Mouse (Mus musculus) lung, postnatal 4 days (tissue): Measurements from ENCODE around the gene Srpk3.
"Not testable (repeated sequence)": the region's sequence is repeated elsewhere in the genome, so short reads cannot be mapped to it uniquely, and the experiment has no call there.

Experiments
- DNase-seq, 2 experiments: peaks; one replicate each; pipeline ENCODE4 v3.0.0; 2021

Srpk3 gene

DNA sequence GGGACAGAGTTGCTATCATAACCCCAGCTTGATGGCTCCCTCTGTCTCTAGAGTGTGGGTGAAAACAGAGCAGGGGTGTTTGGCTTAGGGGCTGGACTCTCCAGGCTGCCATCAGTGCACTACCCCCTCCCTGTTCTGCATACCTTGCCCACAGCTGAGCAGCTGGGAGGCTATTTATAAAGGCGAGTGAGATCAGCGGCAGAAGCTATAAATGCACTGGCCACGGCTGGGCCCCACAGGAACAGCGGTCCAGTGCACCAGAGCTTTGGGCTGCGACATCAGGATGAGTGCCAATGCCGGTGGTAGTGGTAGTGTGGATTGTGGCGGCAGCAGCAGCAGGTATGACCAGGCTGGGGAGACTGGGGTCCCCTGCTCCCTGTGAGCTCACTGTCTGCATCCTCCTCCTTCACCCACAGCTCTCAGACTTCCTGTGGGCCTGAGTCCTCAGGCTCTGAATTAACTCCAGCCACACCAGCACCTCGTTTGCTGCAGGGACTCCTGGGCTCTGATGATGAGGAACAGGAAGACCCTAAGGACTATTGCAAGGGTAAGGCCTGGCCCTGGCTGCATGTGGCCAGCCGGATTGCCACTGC is at the start of gene Srpk3:
Srpk3 (plus strand) TSS at position 238 of the 593 bp plus-strand sequence.
- DNase-seq, result peak in 1 of 2 experiments; percentile 42

DNA sequence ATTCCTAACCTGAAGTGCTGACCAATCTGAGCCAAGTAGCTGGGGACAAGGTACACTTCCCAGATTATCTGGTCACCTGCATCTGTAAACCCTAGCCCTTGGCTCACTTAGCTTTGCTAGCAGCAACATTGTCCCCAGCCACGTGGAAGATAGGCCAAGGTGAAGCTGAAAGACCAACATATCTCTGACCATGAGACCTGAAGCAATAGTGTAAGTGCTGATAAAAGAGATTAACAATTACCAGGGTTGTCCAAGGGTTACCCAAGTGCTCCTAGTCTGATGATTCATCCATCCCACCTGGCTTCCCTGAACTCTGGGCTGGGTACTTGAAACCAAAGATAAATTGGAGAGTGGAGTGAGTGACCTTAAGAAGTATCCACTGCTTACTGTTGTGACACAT is 43.3 kb upstream of the Srpk3 start:
- DNase-seq, result no peak

DNA sequence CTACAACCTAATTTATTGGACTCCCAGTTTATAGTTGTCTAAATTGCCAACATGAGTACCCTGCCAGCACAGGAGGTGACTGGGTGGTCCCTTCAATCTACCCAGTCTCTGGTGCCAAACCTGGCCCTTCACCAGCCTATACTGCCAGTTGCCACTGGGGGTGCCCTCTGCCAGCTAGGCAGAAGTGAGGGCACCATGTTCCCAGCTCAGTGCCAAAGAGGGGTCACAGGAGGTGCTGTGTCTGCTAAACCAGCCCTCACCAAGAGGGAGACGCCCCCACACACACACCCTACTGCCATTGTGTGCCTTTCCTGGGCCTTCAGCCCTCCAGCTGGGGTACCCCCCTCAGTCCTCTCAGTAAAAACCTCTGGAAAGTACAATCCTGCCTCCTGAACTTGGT is 36.0 kb upstream of the Srpk3 start:
- DNase-seq, result peak in 1 of 2 experiments; percentile 12

DNA sequence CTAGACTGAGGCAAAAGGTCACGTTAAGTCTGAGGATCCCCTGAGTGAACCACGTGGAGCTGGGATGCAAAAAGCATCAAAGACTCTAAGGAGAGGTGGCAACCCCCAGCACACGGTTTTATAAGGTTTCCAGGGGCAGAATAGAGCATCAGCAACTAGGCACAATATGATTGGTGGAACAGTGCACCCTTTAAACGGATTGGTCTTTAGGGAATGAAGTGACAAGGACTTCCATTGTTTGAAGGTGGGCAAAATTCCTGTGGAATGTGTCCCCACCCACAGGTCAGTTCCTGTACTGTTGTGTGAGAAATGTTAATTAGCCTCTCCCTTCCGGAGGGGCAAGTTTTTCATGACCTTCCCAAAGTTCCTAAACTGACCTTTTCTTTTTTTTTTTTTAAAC is 35.1 kb upstream of the Srpk3 start:
- no peak for DNase-seq

DNA sequence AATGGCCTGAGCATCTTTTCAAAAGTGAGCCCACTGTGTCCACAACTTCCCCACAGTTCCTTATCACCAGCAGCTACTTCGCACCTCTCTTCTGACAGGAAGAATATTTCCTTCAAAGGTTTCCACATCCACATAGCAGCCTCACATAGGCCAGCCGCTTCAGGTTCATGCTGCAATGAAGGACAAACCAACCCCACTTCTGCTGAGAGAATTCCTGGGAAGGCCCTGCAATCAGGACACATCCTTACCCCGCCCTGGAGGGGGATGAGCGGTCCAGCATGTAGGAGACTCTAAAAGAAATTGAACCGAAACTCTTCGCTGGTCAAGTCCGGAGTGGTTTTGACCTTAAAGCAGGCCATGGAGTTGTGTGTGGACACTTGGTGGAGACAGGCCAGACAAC is 34.4 kb upstream of the Srpk3 start:
- not testable (repeated sequence) for DNase-seq

DNA sequence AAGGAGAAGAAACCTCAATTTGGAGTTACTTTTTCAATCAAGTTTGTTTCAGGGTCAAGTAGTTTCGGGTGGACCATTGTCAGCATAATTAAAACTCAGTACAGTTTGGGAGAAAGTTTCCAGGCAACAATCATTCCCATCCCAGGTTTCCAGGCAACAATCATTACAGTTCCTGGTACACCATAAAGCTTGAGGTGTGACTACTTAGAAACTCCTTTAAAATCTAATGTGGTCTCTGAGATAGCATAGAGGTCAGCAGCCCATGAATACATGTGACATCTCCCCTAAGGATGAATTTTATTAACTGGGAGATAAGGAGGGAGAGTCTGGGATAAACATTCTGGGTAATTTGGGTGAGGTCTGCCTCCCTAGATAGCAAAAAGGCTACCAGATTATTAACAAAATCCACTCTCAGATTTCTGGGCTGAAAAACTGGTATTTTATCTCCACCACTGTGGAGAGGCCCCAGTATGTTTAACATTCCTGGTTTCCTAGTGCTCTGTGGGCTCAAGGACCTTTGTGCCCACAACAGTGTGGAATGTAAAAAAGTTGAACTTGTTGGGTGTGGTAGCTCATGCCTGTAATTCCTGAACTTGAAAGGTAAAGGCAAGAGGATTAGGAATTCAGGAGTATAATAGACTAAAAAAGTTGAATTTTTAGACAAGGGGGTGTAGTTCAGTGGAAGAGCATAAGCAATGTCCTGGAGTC is 29.3 kb upstream of the Srpk3 start:
- DNase-seq, result no peak

DNA sequence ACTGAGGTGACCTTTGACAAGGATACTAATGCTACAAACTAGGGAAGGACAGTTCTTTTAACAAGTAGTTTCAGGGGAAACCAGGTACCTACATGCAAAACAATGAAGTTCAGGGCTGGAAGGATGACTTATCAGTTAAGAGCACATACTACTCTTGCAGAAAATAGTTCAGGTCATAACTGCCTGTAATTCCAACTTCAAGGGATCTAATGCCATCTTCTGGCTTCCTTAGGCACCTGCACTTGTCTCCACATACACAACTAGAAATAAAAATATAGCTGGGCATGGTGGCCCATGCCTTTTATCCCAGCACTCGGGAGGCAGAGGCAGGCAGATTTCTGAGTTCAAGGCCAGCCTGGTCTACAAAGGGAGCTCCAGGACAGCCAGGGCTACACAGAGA is 25.2 kb upstream of the Srpk3 start:
- DNase-seq, result no peak

DNA sequence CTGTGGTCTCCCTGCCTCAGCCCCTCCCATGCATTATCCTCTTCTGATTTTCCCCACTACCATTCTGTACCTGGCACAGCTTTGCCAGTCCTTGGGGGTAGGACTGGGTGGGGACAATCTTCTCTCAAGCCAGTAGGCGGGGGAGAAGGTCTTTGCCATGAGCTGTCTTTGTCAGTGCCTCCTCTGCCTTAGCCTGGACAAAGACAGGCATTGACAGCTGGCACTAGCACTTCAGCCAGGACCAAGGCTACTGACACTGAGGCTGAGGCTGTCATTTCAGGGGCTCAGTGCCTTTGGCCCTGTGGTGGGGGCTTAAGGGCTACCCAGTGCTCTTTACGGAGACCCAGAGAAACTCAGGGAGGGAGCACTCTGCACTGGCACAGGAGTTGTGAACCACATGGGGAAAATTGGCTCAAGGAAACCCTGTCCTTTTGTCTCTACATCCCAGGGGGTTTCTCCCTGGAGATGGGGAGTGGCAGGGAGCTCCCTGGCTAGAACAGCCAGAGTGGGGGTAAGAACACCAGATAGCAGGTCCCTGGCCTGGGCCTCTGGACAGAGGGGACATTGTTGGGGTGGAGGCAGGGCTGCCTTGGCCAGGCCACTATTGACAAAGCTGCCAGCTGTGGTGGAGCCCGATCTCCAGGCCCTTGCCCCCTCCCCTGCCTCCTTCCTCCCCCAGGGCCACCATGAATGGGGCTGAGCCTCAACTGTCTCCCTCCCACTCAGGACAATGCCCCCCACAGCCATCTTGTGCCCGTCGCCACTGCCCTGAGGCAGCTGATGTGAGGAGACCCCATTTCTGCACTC is 17.7 kb upstream of the Srpk3 start, which contains the start of gene Plxnb3:
Plxnb3 (plus strand) TSS at position 757 of the 807 bp plus-strand sequence.
- DNase-seq, result no peak

DNA sequence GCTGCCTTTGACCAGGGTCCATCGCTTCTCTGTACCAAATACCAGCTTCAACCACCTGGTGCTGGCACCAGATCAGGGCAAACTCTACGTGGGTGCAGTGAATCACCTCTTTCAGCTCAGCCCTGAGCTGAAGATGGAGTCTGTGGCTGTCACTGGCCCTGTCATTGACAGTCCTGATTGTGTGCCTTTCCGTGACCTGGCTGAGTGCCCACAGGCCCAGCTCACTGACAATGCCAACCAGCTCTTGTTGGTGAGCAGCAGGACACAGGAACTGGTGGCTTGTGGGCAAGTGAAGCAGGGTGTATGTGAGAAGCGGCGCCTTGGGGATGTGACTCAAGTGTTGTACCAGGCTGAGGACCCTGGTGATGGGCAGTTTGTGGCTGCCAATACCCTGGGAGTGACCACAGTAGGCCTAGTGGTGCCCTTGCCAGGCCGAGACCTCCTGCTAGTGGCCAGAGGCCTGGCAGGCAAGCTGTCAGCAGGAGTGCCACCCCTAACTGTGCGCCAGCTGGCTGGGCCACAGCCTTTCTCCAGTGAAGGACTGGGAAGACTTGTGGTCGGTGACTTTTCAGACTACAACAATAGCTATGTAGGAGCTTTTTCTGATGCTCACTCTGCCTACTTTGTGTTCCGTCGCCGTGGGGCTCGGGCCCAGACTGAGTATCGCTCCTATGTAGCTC is 15.5 kb upstream of the Srpk3 start:
- peak in 1 of 2 experiments; percentile 32 for DNase-seq

DNA sequence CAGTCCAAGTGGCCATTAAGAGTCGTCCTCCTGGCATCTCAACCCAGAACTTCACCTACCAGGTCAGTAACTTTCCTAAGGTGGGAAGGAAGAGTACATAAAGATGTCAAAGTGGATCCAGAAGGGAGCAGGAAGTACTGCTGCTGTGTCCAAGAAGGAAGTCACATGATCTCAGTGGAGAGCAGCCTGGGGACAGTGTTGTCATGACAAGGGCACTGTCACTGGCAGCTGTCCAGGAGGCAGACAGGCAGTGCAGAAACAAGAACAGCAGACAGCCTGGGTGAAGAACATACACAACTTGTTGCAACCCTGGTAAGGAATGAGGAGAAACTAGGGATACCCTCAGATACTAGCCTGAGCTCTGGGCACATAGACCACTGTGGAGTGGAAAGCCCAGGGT is 8.9 kb upstream of the Srpk3 start:
- DNase-seq, result peak; percentile 71 to 81

DNA sequence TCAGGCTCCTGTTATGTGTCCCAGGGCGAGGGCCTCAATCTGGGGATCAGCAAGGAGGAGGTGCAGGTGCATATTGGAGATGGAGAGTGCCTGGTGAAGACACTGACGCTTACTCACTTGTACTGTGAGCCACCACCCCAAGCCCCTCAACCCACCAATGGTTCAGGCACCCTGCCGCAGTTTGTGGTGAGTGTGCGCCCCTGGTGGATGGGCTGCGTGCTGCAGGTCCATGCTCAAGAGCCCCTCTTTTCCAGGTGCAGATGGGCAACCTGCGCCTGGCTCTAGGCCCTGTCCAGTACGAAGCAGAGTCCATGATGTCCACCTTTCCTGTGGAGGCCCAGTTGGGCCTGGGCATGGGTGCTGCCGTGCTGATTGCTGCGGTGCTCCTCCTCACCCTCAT is 6.9 kb upstream of the Srpk3 start:
- DNase-seq, result peak in 1 of 2 experiments; percentile 47

DNA sequence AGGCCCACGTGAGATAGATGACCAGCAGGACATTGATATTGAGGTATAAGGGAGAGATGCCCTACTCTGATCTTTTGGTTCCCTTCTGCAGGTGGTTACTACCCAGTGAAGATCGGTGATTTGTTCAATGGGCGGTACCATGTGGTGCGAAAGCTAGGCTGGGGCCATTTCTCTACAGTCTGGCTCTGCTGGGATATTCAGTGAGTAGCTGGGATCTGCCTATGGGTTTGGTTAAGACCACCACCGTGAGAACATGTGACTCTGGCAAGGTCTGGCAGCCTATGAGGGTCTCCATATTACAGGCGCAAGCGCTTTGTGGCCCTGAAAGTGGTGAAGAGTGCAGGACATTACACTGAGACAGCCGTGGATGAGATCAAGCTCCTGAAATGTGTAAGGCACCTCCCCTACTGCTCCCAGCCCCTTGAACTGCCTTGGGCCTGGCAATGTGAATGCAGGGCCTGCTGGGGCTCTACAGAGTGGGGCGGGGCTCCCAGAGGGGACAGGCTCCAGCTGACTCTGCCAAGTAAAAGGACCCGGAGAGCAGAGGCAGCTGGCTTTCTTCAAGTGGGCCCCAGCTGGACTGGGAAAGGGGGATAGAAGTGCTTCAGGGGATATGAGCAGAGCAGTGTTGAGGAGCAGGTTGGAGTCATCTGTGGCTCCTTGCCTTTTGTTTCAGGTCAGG is 738 bp downstream of the Srpk3 start:
- DNase-seq, result peak; percentile 31 to 74

DNA sequence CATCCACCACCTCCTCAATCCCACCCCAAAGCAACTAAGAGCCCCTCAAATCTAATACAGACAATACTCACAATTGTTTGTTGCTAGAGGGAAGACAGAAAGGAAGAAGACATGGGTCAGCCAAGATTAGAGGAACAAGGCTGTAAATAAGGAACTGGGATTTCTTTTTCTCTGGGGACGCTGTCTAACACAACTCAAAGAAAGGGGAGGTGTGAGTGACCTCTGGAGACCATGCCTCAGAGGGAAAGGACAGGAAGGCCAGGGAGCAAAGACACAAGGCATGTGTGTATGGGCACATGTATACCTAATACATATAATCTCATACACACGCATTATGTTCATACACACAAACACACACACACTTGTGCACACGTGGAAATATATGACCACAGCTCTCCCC is 8.0 kb downstream of the Srpk3 start:
- no peak for DNase-seq

DNA sequence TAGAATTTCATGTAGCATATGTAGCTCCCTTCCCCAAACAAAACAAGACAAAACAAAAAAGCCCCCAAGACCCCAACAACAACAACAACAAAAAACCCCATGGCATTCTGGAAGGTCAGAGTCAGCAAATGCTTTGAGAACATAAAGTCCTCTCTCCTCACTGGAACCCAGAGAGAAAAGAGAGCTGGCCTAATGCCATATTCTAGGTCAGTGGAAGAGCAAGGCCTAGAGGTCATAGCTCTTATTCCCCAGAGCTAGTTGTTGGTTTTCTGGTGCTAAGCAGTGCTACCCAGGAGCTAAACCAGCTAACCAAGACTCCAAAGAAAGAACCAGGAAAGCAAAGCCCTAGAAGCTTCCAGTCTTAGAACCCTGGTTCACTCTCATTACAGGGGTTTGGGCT is 11.5 kb downstream of the Srpk3 start:
- DNase-seq, result no peak

DNA sequence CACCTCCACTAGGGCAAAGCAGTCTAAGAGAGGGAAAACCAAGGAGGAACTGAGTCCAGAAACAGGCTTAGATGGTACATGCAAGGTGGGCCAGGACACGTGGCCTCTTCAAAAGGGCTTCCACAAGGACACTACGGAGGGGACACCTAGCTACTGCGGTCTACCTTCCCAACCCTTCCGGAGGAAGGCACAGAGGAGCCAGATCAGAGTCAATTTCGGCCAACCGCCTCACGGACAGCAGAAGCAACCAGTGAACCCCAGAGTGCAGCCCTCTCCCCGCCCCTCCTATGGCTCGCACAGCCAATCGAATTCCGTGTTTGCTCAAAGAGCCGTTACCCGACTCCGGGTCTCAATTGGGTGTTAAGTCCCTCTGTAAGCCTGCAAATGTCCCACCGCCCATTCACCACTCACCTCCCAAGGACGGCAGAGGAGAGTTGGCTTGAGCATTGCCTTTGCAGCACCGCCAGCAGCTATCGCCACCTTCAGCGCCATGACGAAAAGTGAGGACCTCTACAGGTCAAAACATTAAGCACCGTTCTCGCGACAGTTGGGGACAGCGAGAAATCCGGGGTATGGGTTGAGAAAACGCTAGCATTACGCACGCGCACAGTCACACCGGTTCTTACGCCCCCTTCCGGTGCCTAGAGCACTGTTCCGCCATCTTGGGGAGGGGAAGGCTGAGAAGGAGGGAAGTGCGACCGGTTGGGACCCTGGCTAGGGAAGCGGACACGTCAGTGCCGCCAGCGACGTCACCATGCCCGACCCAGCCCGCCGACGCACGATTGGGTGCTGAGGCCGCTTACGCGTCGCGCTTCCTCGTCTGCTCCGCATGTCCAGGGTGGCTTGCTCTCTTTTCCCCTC is 12.4 kb downstream of the Srpk3 start, which contains the start of the genes Idh3g and Ssr4:
Idh3g (minus strand) TSS at position 534 of the 861 bp plus-strand sequence.
Ssr4 (plus strand) TSS at position 665 of the 861 bp plus-strand sequence.
- peak; percentile 95 to 96 for DNase-seq

DNA sequence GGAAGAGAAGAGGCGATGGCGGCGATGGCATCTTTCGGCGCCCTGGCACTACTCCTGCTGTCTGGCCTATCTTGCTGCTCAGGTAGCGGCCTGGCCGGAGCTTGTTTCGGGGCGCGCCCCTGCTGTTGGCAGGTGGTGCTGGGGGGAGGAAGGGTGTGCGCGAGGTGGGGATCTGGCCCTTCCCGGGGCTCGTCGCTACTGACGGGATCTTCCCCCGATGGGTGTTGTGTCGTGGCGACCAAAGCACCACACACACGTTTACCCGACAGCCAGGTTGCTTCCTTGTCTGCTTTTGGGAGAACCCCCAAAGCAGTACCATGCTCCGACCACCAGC is 13.0 kb downstream of the Srpk3 start:
- DNase-seq, result no peak

DNA sequence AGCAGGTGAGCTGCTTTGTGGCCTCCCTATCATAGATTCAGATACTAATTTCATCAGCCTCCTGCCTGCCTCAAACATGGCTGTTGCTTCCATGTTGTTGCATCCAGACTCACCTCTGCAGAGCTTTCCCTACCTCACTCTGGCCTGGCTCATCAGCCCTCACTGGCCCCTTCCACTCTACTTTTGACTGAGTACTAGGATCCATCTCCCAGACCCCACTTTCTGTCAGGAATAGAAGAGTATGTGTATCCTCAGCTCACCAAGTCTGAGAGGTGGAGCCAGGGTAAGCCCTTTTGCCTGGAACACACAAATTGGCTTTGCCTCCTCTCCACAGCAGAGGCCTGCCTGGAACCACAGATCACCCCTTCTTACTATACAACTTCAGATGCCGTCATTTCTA is 14.3 kb downstream of the Srpk3 start:
- DNase-seq, result no peak

DNA sequence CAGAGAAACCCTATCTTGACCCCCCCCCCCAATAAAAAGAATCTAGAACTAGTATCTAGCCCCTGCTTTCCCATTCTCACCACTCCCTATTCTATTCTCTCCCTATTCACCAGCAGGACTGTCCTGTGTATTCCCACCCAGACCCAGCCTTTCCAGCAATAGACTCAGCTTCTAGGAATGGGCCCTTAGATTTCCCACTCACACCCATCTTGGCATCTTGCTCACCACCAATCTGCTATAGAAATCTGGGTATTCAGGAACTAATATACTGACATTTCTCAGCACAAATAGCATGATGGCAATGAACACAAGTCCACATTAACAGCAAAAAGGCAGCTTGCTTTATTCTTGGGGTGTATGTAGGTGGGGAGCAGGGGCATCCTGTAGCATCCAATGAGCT is 18.8 kb downstream of the Srpk3 start:
- DNase-seq, result no peak

DNA sequence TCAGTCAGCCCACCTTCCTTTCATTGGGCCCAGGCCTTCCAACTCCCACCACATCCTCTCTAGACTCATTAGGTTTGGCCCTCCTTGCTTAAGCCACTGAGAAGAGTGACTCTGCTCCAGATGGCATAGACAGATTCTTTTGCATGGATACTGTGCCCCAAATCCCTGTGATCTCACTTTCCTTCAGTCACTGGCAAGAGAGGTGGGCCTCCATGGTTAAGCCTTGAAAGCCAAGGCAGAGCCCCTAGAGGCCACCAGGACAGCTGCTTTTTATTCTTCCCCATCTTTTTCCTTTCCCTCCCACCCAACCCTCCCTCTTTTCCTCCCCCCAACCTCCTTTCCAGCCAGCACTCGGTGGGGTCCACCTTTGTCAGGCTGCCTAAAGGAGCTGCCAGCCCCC is 19.3 kb downstream of the Srpk3 start:
- DNase-seq, result no peak

DNA sequence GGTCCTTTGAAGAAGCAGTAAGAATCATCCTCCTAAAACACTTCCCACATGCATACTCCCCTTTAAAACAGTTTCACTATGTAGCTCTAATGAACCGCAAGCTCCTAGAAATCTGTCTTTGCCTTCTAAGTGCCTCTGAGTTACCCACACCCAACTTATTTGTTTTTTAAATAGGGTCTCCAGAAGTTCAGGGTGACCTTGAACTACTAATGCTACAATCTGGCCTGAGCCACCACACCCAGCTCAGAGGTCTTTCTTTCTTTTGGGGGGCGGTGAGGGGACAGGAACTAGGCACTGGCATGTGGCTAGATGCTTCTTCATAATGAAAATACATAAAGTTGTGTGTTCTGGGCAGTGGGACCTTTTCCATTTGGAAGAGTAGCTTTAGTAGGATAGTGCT is 23.3 kb downstream of the Srpk3 start:
- no peak for DNase-seq

DNA sequence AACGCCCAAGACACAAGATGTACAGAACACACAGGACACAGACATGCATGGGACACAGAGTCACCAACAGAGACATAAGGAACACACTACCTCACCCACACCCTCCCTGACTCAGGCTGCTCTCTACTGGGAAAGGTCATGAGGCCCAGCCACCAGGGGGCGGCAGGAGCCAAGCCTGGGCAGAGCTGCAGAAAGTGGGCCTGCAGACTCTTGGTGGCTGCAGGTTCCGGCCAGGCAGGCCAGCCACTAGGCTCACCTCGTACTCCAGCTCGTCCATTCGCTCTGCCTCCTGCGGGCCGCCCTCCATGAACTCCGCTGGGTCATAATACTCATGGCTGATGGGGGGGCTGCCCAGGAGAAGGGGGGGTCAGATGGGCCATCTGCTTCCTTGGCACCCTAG is 24.3 kb downstream of the Srpk3 start:
- DNase-seq, result peak; percentile 76 to 79

DNA sequence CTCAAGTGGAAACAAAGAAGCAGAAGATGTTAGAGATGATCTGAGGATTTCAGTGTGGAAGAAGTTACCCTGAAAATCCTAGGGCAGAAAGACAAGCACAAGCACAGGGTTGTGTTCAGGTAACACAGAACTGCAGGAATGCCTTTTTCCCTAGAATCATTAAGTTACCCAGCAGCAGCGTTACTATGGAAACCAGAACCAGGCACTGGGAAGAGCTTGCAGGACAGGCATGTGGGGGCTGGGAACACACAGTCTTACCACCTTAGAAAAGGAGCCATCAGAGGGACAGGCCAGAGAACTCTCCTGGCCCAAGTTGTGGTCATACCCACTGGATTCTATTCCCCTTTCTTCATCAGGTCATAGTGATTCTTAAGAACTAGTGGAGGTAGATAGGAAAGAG is 31.6 kb downstream of the Srpk3 start:
- no peak for DNase-seq
